Mouse (Mus musculus) stomach, embryonic 16.5 days (tissue): ENCODE data around the gene Pax5. TPM values are rescaled to one million over a fixed set of nuclear protein-coding genes. Genes with fewer than 3 reads are reported as not detected.
"Not testable (repeated sequence)": the region's sequence is repeated elsewhere in the genome, so short reads cannot be mapped to it uniquely, and the experiment has no call there.

Experiments used
- ATAC-seq: fragments of 200-750 bp; cut with Nextera tagmentation; 2 replicates; pipeline ENCODE4 v1.8.0; 2017; ENCODE audit warnings: moderate number of reproducible peaks, moderate TSS enrichment; ENCODE audit not compliant: insufficient read depth, low FRiP score
- H3K27ac ChIP-seq: fragments of 300-500 bp; sonication (generic); 2 replicates; pipeline ENCODE4 v1.5.1; 2014; ENCODE audit warnings: low read length
- H3K27me3 ChIP-seq: fragments of 300-500 bp; sonication (generic); 2 replicates; pipeline ENCODE4 v1.6.1; 2014; ENCODE audit warnings: low read length, control low read depth, mixed read lengths; ENCODE audit not compliant: control insufficient read depth, insufficient read depth
- H3K36me3 ChIP-seq: fragments of 300-500 bp; sonication (generic); 2 replicates; pipeline ENCODE4 v1.6.1; 2014; ENCODE audit warnings: low read length; ENCODE audit not compliant: control insufficient read depth, insufficient read depth
- H3K4me1 ChIP-seq: fragments of 300-500 bp; sonication (generic); 2 replicates; pipeline ENCODE4 v1.6.1; 2014; ENCODE audit warnings: low read length, control low read depth, mixed read lengths; ENCODE audit not compliant: control insufficient read depth, insufficient read depth
- H3K4me2 ChIP-seq: fragments of 300-500 bp; sonication (generic); 2 replicates; pipeline ENCODE4 v1.6.1; 2014; ENCODE audit warnings: low read depth, low read length, mixed read lengths
- H3K4me3 ChIP-seq: fragments of 300-500 bp; sonication (generic); replicated peaks from 2 replicates; pipeline ENCODE4 v1.5.1; 2014; ENCODE audit warnings: mild to moderate bottlenecking, low read length
- H3K9ac ChIP-seq: fragments of 300-500 bp; sonication (generic); 2 replicates; pipeline ENCODE4 v1.6.1; 2014; ENCODE audit warnings: low read length
- H3K9me3 ChIP-seq: fragments of 300-500 bp; sonication (generic); replicated peaks from 2 replicates; pipeline ENCODE4 v1.6.1; 2016; ENCODE audit warnings: low read length, control low read depth; ENCODE audit not compliant: control insufficient read depth
- WGBS: fragments of 180-500 bp; shearing (Covaris S2); extraction: QIAGEN DNeasy Blood & Tissue Kit; methylation state at CpG from one replicate; pipeline ENCODE4 v1.1.7; 2014; 5-methylcytosine and 5-hydroxymethylcytosine counted together
- polyA plus RNA-seq: library from polyadenylated mRNA; unstranded; fragments of >200 nt; fragmentation: Nextera tagmentation; extraction: Ambion mirVana; gene quantifications from 2 replicates; pipeline ENCODE4 v1.2.1, GENCODE M21; 2015

Gene Pax5
- 0.03 TPM in 1 of 2 replicates, not detected in the other for polyA plus RNA-seq

DNA sequence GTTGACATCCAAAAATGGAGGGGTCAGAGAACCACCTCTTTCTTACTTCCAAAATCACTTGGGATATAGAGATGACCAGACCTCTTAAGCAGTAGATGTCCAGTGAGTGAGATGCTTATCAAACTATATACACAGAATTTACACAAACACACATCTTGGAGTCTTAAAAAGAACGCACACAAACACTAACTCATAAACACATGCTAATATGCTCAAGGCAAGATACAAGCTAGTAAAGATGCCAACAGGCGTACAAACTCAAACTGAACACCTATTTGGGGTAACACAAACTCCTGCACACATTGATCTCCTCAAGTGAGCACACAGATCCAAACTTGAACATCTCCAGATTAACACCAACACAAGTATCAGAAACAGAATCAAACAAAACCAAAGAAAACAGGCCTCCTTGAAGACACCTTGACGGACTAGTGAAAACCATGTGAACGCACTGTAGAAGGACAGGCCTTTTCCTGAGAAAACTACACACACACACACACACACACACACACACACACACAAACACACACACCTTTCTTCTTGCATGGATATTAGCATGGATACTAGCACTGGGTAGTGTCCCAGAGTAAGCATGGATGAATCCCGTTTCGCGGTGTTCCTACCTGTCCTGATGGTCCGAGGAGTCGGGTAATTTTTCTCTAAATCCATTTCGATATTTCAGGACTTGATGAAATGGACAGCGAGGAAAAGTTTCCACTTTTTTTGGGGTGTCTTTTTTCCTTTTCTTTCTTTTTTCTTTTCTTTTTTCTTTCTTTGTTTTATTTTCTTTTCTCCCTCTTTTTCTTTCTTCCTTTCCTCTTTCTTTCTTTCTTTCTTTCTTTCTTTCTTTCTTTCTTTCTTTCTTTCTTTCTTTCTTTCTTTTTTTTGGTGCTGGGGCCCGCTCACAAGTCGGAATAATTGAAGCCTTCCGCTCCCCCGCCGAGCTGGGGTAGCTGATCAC, at the start of gene Pax5:
Gene Pax5 (minus strand): TSS at position 748 of the 961 bp plus-strand sequence.
- H3K27me3 ChIP-seq, result peaks cover 92% of the 10 kb centered on the region
- WGBS, result 29% methylated on average over 16 of the region's 16 CpGs
- H3K9me3 ChIP-seq, result no peaks in the 10 kb centered on the region
- H3K4me2 ChIP-seq, result no peak within 1 kb of the TSS
- no peaks in the 10 kb centered on the region for H3K36me3 ChIP-seq
- ATAC-seq, result no peak
- H3K9ac ChIP-seq, result no peak within 1 kb of the TSS
- H3K4me1 ChIP-seq, result no peaks in the 10 kb centered on the region
- no peak within 1 kb of the TSS for H3K27ac ChIP-seq
- H3K4me3 ChIP-seq, result no peak within 1 kb of the TSS

DNA sequence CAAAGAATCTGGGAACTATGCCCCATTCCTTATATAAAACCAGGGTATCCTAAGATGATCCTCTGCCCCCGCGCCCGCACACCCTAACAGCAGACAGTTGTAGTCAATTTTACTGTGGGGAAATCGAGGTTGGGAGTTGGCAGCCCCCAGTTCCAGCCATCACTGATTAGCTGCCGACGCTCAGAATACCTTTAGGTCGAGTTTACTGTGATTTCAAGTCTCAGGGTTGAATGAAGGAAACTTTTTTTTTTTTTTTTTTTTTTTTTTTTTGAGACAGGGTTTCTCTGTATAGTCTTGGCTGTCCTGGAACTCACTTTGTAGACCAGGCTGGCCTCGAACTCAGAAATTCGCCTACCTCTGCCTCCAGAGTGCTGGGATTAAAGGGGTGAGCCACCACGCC, 46.8 kb upstream of the Pax5 start:
- Histone ChIP-seq H3K27ac (peak overlapping the region; percentile 96), H3K4me3 (peak overlapping the region; percentile 94), H3K9ac (peak overlapping the region; percentile 97), H3K4me2 (peak overlapping the region; percentile 61)
- H3K36me3 ChIP-seq, H3K9me3 ChIP-seq, H3K27me3 ChIP-seq, ATAC-seq, H3K4me1 ChIP-seq: not testable (repeated sequence)
- WGBS, result 10% methylated on average over 10 of the region's 10 CpGs

DNA sequence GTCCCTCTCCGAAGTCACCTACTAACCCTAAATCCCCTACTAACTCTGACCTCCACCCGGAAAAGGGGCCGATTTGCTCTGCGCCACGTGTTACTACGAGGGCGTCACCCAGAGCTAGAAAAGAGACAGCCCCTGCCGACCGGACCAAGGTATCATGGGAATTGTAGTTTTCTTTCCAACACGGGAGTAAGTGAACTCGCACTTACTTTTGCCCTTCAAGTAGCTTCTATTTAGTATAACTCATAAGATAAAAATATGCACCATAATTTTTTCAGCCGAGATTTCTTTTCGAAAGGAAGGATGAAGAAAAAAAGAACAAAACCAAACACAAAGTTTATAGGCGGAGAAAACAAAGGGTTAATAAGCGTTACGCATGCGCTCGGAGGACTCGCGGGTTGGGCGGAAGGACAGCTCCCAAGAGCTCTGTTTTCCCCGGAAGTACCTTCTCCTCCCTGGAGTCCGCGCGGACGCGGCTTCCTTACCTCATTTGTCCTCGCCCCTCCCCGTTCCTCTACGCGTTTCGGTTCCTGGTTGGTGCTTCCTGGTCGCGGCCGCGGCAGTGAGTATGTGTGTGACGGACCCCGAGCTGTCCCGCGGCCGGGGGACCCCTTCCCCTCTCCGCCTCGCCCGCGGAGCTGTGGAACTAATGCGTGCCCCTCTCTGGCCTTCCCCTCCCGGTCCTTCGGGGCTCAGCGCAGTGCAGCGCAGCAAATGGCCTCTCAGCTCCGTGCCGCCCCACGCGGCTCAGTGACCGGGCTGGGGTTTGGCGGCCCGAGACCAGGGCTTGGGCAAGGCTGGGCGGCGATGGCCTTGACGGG, 46.1 kb upstream of the Pax5 start:
- Histone ChIP-seq H3K27me3 (no peaks in the 10 kb centered on the region), H3K27ac (peak overlapping the region; percentile 96), H3K9me3 (no peaks in the 10 kb centered on the region), H3K9ac (peak overlapping the region; percentile 97), H3K4me3 (peak overlapping the region; percentile 94), H3K36me3 (no peaks in the 10 kb centered on the region), H3K4me1 (0 out of 2 replicates have a peak, but pooled peaks cover 2% of the 10 kb centered on the region), H3K4me2 (peak overlapping the region; percentile 63)
- peak; percentile 99 for ATAC-seq
- WGBS, result under 1% methylated on average over 60 of the region's 60 CpGs

DNA sequence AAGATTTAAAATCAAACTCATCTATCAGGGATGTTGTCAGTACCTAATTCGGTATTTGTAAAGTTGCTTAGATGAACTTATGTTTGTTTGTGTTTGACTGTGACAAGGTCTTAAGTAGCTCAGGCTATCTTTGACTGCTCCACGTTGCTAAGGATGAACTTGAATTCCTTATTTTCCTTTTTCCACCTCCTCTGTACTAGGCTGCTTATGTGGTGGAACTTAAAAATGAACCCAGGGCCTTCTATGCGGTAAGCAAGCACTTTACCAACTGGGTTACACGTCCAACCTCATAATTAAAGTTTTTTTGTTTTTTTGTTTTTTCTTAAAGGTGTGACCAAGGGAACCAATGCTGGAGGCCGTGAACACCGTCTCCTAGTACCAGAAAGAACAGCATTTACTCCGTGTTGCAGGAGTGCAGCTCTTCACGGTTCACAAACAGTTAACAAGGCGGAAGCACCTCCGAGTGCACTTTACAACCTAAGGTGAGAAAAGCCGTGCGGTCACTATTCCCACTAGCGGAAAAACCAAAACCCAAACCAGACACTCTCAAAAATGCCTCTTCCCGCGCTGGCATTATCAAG, 45.4 kb upstream of the Pax5 start, which contains the start of gene Zcchc7:
Gene Zcchc7 (plus strand): TSS at position 325 of the 581 bp plus-strand sequence.
- Histone ChIP-seq H3K27me3 (no peaks in the 10 kb centered on the region), H3K36me3 (no peaks in the 10 kb centered on the region), H3K4me3 (peak within 1 kb of the TSS; percentile 94), H3K27ac (peak within 1 kb of the TSS; percentile 96), H3K4me2 (peak within 1 kb of the TSS; percentile 63), H3K9me3 (no peaks in the 10 kb centered on the region), H3K9ac (peak within 1 kb of the TSS; percentile 97), H3K4me1 (0 out of 2 replicates have a peak, but pooled peaks cover 2% of the 10 kb centered on the region)
- peak; percentile 42 for ATAC-seq
- WGBS, result 3% methylated on average over 15 of the region's 15 CpGs

DNA sequence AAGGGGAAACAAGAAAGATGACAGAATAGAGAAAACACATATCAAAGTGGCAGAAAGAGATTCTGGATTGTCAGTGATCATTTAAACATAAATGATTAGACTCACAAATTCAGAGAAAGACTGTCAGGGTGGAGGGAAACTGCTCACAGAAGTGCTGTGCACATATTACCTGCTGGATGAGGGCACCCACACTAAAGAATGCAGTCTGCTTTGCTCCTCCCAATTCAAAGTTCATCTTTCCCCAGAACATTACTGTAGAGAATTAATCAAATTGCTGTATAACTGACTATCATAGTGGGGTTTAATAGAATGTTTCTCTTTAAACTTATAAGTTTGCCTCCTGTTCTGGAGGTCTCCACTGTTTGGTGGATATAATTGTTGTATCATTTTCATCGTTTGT, 30.2 kb upstream of the Pax5 start:
- no peak overlapping the region for H3K4me3 ChIP-seq
- no peak overlapping the region for H3K9ac ChIP-seq
- no peaks in the 10 kb centered on the region for H3K9me3 ChIP-seq
- H3K27me3 ChIP-seq, result 0 out of 2 replicates have a peak, but pooled peaks cover 3% of the 10 kb centered on the region
- no peak for ATAC-seq
- WGBS, result 63% methylated on average over 1 of the region's 1 CpGs
- H3K4me2 ChIP-seq, result no peak overlapping the region
- no peak overlapping the region for H3K27ac ChIP-seq
- no peaks in the 10 kb centered on the region for H3K4me1 ChIP-seq
- H3K36me3 ChIP-seq, result no peaks in the 10 kb centered on the region

DNA sequence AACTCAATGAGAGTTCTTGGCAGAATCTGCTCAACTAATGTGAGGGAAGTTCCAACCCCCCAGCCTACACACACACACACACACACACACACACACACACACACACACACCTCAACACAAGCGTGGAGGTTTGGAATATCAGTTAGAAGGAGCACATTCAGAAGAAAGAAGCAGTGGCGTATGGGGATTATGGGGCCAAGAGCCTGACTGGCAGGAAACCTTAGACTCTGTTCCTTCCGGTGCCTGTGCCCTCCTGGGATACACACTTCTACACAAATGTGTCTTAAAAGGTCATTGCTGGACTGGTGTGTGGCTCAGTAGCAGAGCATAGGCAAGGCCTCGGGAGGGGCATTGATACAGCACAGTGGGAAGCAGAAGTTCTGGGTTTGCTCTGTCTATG, 10.9 kb upstream of the Pax5 start:
- WGBS, result 81% methylated on average over 4 of the region's 4 CpGs

DNA sequence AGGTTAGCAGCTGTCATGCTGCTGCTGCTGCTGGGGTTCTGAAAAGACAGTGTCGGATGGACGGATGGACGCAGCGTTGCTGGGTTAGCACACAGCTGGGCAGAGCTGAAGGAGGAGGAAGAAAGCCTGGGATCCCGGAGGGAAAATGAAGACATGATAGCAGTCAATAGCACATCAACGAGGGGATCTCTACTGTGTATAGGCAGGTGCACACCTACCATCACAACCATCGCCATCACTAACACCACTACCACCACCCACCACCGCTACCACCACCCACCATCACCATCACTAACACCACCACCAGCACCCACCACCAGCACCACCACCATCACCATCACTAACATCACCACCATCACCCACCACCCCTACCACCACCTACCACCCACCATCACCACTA, 9.8 kb upstream of the Pax5 start:
- WGBS, result 89% methylated on average over 8 of the region's 8 CpGs
- no peaks in the 10 kb centered on the region for H3K36me3 ChIP-seq
- H3K4me3 ChIP-seq, result no peak overlapping the region
- ATAC-seq, result no peak
- H3K27ac ChIP-seq, result no peak overlapping the region
- no peaks in the 10 kb centered on the region for H3K9me3 ChIP-seq
- peaks cover 33% of the 10 kb centered on the region for H3K27me3 ChIP-seq
- H3K4me2 ChIP-seq, result no peak overlapping the region
- no peaks in the 10 kb centered on the region for H3K4me1 ChIP-seq
- H3K9ac ChIP-seq, result no peak overlapping the region

More for the DNA sequence above, 10.9 kb upstream of the Pax5 start:
- H3K36me3 ChIP-seq, result no peaks in the 10 kb centered on the region
- ATAC-seq, result no peak
- H3K4me3 ChIP-seq, result no peak overlapping the region
- no peaks in the 10 kb centered on the region for H3K4me1 ChIP-seq
- no peak overlapping the region for H3K9ac ChIP-seq
- H3K27me3 ChIP-seq, result peaks cover 27% of the 10 kb centered on the region
- H3K9me3 ChIP-seq, result no peaks in the 10 kb centered on the region
- no peak overlapping the region for H3K4me2 ChIP-seq
- H3K27ac ChIP-seq, result no peak overlapping the region

DNA sequence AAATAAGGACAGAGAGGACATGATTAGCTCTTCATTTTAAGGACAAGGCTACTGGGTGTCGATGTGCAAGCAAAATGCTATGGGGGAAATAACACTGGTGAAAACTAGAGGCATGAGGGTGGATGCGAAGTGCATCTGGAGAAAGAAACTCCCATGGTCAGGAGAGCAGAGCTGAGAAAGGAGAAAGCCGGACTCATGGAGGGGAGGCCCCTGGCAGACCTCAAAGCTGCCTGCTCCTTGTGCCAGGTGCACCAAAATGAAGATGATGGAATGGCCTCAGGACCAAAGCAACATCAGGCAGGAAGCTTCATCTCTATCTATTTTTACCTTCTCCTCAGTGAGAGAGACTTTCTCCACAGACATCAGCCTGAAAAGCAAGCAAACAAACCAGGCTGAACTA, 7.4 kb upstream of the Pax5 start:
- Histone ChIP-seq H3K4me1 (no peaks in the 10 kb centered on the region), H3K27ac (no peak overlapping the region), H3K9me3 (no peaks in the 10 kb centered on the region), H3K9ac (no peak overlapping the region), H3K27me3 (peaks cover 56% of the 10 kb centered on the region), H3K36me3 (no peaks in the 10 kb centered on the region), H3K4me2 (no peak overlapping the region), H3K4me3 (no peak overlapping the region)
- no peak for ATAC-seq
- 66% methylated on average over 3 of the region's 3 CpGs for WGBS
